Mouse (Mus musculus) lung, adult 2 months (tissue): ENCODE measurements around the gene Lix1. TPM values are rescaled to one million over a fixed set of nuclear protein-coding genes. Genes with fewer than 3 reads are reported as not detected.

Experiments
- DNase-seq: peaks from one replicate; pipeline ENCODE4 v3.0.0; 2022
- H3K4me1 ChIP-seq: fragments of 200-500 bp; 2 replicates; pipeline ENCODE4 v1.6.1; 2011; ENCODE audit warnings: low read length; ENCODE audit not compliant: control insufficient read depth, insufficient read depth
- H3K4me3 ChIP-seq: fragments of 200-500 bp; replicated peaks from 2 replicates; pipeline ENCODE3; 2011; ENCODE audit warnings: low read depth, mild to moderate bottlenecking, control low read depth, low read length; ENCODE audit errors: extremely low read depth
- CTCF ChIP-seq: fragments of 200-500 bp; IDR thresholded peaks from 2 replicates; pipeline ENCODE4 v1.5.1; 2011; ENCODE audit warnings: mild to moderate bottlenecking, low read length, control low read depth; ENCODE audit not compliant: insufficient read depth
- POLR2A ChIP-seq: fragments of 200-500 bp; IDR thresholded peaks from 2 replicates; pipeline ENCODE4 v1.6.1; 2011; ENCODE audit warnings: low read depth, mild to moderate bottlenecking, control low read depth, low read length, borderline replicate concordance; ENCODE audit errors: extremely low read depth
- WGBS: fragments of 180-500 bp; shearing (Covaris S2); methylation state at CpG from one replicate; pipeline ENCODE4 v1.1.7; 2018; 5-methylcytosine and 5-hydroxymethylcytosine counted together
- polyA plus RNA-seq: library from polyadenylated mRNA; depleted of rRNA; stranded (reverse); fragments of >200 nt; gene quantifications from 2 replicates; pipeline ENCODE4 v1.2.3, GENCODE M21; 2012; rRNA removed

Lix1 gene
- 0.34 and 0.38 TPM in 2 replicates for polyA plus RNA-seq

DNA sequence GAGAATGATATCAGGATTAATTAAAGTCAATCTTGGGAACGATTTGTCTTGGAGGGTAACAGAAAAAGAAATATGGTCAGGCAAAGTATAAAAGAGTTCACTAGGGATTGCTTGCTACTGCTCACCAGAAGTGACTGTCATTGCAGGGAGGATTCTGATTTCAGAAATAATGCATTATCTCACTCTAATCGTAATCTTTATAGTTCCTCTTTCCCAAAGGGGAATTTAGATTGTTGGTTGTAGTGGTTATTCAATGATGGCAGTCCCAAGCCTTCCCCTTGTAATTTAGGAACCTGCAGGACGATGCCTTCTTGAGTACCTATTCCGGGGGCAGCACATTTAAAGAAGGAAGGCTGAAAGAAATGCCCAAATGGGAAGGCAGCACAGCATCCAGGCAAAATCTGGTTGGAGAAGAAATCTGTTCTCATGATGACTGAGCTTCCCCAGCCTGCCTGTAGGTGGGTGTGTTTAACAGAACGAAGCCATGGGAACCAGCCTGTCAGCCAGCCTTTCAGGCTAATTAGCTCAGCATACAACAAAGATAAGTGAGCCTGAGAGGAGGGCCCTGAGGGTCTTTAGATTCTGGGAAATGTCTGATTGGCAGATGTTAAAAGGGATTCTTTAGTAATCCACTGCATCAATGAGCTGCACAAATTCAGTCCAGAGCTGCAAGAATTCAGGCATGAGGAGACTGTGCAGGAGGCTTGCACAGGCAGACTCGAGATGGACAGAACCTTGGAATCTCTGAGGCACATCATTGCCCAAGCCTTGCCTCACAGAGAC is at the start of gene Lix1:
Gene Lix1, plus strand, starts transcription at position 451 of the 783 bp plus-strand sequence.
- Histone ChIP-seq H3K4me3 (no peak within 1 kb of the TSS), H3K4me1 (peaks cover 3% of the 10 kb centered on the region; the same call in 1 of the 2 replicates)
- WGBS, result 36% methylated on average over 6 of the region's 6 CpGs
- DNase-seq, result peak; percentile 14
- TF ChIP-seq POLR2A (no peak), CTCF (no peak; the same call in 1 of the 2 replicates)

DNA sequence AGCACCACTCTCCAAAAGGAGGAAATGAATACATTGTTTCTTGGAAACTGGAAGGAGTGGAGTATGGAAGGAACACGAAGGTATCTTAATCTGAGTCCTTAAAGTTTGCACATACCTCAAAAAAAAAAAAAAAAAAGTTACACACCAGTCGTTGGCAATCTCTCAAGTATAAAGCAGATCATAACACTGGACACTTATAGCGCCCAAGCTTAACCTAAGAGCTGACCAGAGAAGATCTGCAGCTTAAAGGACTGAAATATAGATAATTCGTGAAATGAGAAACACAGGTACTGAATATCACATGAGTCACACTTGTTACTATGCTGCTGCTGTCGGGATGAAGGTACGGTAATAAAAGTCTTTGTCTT is 28.9 kb upstream of the Lix1 start:
- no peak for DNase-seq

DNA sequence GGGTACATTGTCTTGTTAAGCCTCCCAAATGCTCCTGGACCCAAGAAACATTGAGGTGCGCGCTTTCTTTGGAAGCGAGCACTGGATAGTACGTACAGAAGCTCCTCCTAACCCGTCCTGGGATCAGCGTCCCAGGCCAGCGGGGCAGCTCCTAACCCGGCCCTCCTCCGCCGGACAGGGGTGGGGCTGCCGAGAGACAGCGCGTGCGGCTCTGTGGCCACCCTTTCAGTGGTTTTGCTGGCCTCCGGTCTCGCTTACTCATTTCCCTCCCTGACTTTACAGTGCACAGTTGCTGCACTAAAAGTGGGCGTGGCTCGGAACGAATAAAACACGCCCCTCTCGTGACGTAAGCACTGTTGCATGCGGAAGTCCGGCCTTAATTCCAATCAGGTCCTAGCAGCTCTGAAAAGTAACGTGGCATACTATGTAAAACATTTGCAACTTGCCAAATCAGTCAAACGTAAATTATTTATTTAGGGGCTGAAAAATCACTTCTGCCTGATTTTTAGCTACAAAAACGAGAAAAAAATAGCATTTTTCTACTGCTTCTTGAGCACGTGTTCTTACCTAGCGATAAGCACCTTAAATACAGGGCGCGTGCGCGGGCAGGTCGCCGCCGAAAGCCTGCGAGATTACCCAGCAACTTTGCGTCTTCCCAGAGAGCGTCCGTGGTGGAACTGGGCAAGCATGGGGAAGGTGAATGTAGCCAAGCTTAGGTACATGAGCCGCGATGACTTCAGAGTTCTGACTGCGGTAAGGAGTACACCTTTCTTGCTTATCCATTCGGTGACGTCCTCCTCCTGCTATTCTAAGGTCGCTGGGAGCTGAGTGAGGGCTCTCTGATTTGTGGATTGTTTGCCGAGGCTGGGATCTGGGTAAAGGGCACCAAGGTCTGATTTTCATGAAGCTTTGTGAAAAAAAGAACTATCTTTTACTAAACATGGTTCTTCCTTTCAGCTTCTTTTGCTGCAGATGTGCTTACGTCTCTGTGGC is 28.3 kb upstream of the Lix1 start, which contains the start of gene Riok2:
Gene Riok2, plus strand, starts transcription at position 392 of the 993 bp plus-strand sequence.
- TF ChIP-seq POLR2A, result peak; percentile 86; the same call in 1 of the 2 replicates
- TF ChIP-seq CTCF, result no peak
- peaks cover 5% of the 10 kb centered on the region for H3K4me1 ChIP-seq
- peak within 1 kb of the TSS; percentile 72 for H3K4me3 ChIP-seq
- DNase-seq, result peak; percentile 91
- under 1% methylated on average over 48 of the region's 48 CpGs for WGBS

More for the DNA sequence above, 28.9 kb upstream of the Lix1 start:
- Histone ChIP-seq H3K4me3 (peak overlapping the region; percentile 72), H3K4me1 (peaks cover 5% of the 10 kb centered on the region)
- no peak for TF ChIP-seq CTCF
- TF ChIP-seq POLR2A, result no peak
- WGBS, result 2% methylated on average over 6 of the region's 6 CpGs

DNA sequence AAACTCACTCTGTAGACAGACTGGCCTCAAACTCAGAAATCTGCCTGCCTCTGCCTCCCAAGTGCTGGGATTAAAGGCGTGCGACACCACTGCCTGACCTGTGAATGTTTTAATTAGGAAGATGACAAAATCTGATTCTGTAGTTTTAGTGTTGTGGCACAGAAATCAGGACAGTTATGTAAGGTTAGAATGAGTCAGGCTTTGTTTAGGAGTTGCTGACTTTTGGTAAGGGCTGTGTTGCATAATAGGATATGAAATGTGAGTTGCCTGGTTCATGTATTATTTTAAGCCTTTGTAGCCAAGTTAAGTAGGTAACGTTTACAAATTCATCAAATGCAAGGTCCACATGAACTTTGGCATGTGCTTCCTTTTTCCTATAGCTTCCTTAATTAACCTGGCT is 26.9 kb upstream of the Lix1 start:
- DNase-seq, result no peak

DNA sequence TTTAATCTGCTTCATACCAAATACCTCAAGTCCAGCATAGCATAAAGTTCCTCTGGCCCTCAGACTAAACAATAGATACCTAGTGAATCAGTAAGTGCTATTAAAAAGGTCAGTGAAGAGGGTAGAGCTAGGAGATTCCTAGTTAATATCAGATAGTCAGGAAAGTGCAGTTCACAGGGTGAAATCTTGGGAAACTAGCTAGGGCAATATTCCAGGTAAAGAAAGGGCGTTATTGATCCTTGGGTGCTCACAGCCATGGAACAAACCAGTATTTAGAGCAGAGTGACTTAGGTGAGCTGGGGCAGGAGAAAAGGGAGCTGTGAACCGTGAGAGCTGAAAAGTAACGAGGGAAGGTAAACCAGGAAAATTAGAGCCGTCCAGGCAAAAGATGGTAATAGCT is 18.8 kb upstream of the Lix1 start:
- 92% methylated on average over 4 of the region's 4 CpGs for WGBS
- no peak for DNase-seq
- no peak overlapping the region for H3K4me3 ChIP-seq
- TF ChIP-seq CTCF (no peak), POLR2A (no peak)
- H3K4me1 ChIP-seq, result no peaks in the 10 kb centered on the region

More for the DNA sequence above, 26.9 kb upstream of the Lix1 start:
- H3K4me1 ChIP-seq, result peaks cover 5% of the 10 kb centered on the region
- H3K4me3 ChIP-seq, result no peak overlapping the region
- WGBS, result 69% methylated on average over 3 of the region's 3 CpGs
- no peak for TF ChIP-seq CTCF
- no peak for TF ChIP-seq POLR2A

DNA sequence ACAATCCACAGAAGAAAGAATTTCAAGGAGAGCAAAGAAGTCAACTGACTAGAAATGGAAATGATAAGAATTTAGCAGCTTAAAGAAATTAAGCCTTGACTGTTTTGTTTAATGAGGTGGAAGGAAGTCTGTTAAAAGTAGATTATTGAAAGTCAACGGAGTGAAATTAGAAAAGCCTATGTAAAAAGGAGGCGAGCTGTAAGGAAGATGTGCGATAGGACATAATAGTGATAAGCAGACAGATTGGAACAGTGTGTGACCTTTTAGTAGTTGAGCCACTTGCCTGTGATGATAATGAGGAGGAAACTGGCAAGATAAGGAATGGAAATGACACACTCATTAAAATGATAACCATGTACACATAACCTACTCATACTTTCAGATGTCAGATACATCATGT is 18.0 kb upstream of the Lix1 start:
- 89% methylated on average over 3 of the region's 3 CpGs for WGBS
- no peak overlapping the region for H3K4me3 ChIP-seq
- DNase-seq, result no peak
- TF ChIP-seq CTCF (no peak), POLR2A (no peak)
- no peaks in the 10 kb centered on the region for H3K4me1 ChIP-seq

DNA sequence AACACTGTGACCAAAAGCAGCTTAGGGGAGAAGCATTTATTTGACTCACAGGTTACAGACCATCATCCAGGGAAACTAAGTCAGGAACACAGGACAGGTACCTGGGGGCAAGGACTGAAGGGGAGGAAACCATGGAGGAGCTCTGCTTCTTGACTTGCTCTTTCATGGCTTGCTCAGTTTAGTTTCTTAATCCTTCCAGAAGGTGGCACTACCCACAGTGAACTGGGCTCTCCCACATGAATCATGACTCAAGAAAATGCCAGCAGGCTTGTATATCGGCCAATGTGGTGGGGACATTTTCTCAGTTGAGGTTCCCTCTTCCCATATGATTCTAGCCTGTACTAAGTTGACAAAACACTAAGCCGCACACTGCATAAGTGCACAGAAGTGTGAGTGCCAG is 16.4 kb upstream of the Lix1 start:
- no peaks in the 10 kb centered on the region for H3K4me1 ChIP-seq
- 83% methylated on average over 2 of the region's 2 CpGs for WGBS
- TF ChIP-seq POLR2A, result no peak
- no peak for TF ChIP-seq CTCF
- H3K4me3 ChIP-seq, result no peak overlapping the region
- no peak for DNase-seq

DNA sequence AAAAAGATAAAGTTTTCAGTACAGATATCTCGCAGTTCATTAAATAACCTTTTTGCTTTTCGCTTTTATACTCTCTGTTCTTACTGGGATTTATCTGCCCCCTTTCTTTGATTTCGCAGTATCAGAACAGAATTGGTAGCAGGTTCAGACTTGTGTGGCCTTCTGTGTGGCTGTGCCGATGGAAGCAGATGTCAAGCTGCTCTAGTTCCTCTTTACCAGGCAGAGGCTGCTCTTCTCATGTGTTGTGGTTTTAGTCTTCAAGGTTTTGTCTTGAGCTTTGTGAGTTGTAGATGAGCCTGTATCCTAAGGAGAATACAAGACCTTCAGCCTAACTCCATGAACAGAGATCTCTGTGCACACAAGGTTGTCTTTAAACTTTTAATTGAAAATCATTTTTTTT is 10.6 kb upstream of the Lix1 start:
- H3K4me1 ChIP-seq, result no peaks in the 10 kb centered on the region
- TF ChIP-seq POLR2A (no peak), CTCF (no peak)
- DNase-seq, result no peak
- WGBS, result 89% methylated on average over 4 of the region's 4 CpGs
- no peak overlapping the region for H3K4me3 ChIP-seq

DNA sequence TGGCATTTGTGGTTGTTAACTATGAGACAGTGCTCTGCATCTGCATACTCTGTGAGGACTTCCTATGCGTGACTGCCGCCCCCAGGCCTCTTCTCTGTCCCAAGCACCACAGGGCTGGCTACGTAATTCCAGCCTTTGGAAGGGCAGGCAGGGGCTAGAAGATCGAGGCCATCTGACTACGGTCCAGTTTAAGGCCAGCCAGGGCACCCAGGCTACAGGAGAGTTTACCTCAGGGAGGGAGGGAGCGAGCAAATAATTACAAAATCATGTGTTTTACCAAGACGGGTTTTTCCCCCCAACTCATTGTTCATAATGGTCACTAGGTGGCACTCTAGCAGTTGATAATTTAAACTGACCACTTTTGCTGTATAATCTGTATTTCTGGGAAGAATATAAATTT is 9.6 kb upstream of the Lix1 start:
- TF ChIP-seq POLR2A (no peak), CTCF (no peak)
- Histone ChIP-seq H3K4me1 (no peaks in the 10 kb centered on the region), H3K4me3 (no peak overlapping the region)
- DNase-seq, result peak; percentile 9
- WGBS, result 64% methylated on average over 7 of the region's 7 CpGs
